Mouse (Mus musculus) forebrain, embryonic 12.5 days (tissue): ENCODE measurements around the gene Sgpp2. TPM values are rescaled to one million over a fixed set of nuclear protein-coding genes. Genes with fewer than 3 reads are reported as not detected.

Experiments used
- ATAC-seq: fragments of 200-750 bp; cut with Nextera tagmentation; 2 replicates; pipeline ENCODE4 v1.8.0; 2017; ENCODE audit warnings: moderate TSS enrichment; ENCODE audit not compliant: low FRiP score
- H3K27ac ChIP-seq: fragments of 300-500 bp; sonication (generic); 2 replicates; pipeline ENCODE4 v1.5.1; 2016; ENCODE audit warnings: mild to moderate bottlenecking
- H3K27me3 ChIP-seq: fragments of 300-500 bp; sonication (generic); 2 replicates; pipeline ENCODE4 v1.6.1; 2016; ENCODE audit warnings: mild to moderate bottlenecking
- H3K36me3 ChIP-seq: fragments of 300-500 bp; sonication (generic); replicated peaks from 2 replicates; pipeline ENCODE4 v1.6.1; 2016; ENCODE audit warnings: mild to moderate bottlenecking
- H3K4me1 ChIP-seq: fragments of 300-500 bp; sonication (generic); 2 replicates; pipeline ENCODE4 v1.6.1; 2016
- H3K4me2 ChIP-seq: fragments of 300-500 bp; sonication (generic); 2 replicates; pipeline ENCODE4 v1.6.1; 2016; ENCODE audit warnings: mild to moderate bottlenecking, moderate library complexity
- H3K4me3 ChIP-seq: fragments of 300-500 bp; sonication (generic); replicated peaks from 2 replicates; pipeline ENCODE4 v1.5.1; 2016; ENCODE audit warnings: mild to moderate bottlenecking
- H3K9ac ChIP-seq: fragments of 300-500 bp; sonication (generic); 2 replicates; pipeline ENCODE4 v1.6.1; 2016; ENCODE audit warnings: mild to moderate bottlenecking
- H3K9me3 ChIP-seq: fragments of 300-500 bp; sonication (generic); 2 replicates; pipeline ENCODE4 v1.6.1; 2016
- WGBS: fragments of 180-500 bp; shearing (Covaris S2); methylation state at CpG from one replicate; pipeline ENCODE4 v1.1.7; 2016; 5-methylcytosine and 5-hydroxymethylcytosine counted together
- polyA plus RNA-seq: library from polyadenylated mRNA; unstranded; fragments of >200 nt; fragmentation: Nextera tagmentation; extraction: Ambion mirVana; gene quantifications from 2 replicates; pipeline ENCODE4 v1.2.1, GENCODE M21; 2016

Sgpp2 gene
- polyA plus RNA-seq, 1 experiment from 2014 or later: 1.5 TPM

GRCm38 (mm10) chr1:78318089-78318760 lies 8.1 kb downstream of the Sgpp2 start:
- no peak for ATAC-seq
- no peak overlapping the region for H3K4me3 ChIP-seq
- no peak overlapping the region for H3K9ac ChIP-seq

DNA sequence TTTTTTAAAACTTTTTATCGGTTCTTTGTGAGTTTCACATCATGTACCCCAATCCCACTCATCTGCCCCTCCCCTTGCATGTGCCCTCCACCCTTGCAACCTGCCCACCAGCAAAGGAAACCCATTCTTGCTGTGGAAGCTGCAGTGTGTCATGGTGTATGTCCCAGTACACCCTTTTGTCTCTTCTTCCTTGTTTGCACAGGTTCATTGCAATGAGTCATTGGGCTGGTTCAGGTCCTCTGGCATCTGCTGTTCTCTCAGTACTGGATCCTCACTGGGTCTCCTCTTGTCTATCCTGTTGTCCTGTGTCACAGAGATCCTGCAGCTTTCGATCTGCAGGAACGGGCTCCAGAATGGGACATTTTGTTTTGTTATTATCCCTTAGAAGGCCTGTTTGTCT lies 10.1 kb downstream of the Sgpp2 start:
- WGBS: 87% methylated on average over 3 of the region's 3 CpGs

More at GRCm38 (mm10) chr1:78318089-78318760, 8.1 kb downstream of the Sgpp2 start:
- no peaks in the 10 kb centered on the region for H3K9me3 ChIP-seq
- H3K36me3 ChIP-seq: no peaks in the 10 kb centered on the region
- no peaks in the 10 kb centered on the region for H3K4me1 ChIP-seq
- H3K27ac ChIP-seq: no peak overlapping the region
- WGBS: 86% methylated on average over 13 of the region's 13 CpGs
- peaks cover 4% of the 10 kb centered on the region for H3K27me3 ChIP-seq
- H3K4me2 ChIP-seq: no peak overlapping the region

DNA sequence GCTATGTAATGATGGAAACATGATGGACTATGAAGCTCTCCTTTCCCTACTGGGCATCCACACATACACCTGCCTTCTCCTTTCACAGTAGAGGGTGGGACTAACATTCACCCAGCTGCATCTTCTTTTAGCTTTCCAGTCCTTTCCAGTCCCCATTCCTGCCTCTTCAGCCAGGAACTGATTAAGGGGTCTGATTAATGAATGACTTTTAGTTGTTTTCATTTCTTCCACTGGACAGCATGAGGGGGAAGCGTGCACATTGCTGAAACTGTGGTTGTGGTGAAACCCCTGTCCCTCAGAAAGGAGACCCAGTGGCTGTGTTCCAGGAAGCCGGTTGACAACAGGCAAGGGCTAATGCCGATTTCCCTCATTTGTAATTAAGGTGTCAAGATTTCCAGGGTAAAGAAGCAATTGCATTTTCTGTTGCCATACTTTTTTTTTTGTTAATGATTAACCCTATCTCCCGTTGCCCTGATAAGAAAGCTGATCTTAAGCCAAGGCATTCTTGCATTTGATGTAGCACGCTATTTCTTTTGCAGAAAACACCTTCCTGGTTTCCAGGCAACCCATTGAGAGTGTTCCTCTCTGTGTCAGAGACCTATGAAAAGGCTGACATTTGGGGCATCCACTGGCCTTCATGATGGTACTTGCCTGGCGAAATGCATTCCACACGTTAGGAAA lies 12.1 kb downstream of the Sgpp2 start:
- Histone ChIP-seq H3K27me3 (peaks cover 3% of the 10 kb centered on the region; the same call in 1 of the 2 replicates), H3K27ac (no peak overlapping the region), H3K36me3 (no peaks in the 10 kb centered on the region), H3K4me1 (no peaks in the 10 kb centered on the region), H3K4me3 (no peak overlapping the region), H3K4me2 (no peak overlapping the region), H3K9ac (no peak overlapping the region), H3K9me3 (no peaks in the 10 kb centered on the region)
- no peak for ATAC-seq
- WGBS: 71% methylated on average over 7 of the region's 7 CpGs

More for the DNA sequence above, 10.1 kb downstream of the Sgpp2 start:
- Histone ChIP-seq H3K9me3 (no peaks in the 10 kb centered on the region), H3K27ac (no peak overlapping the region), H3K4me3 (no peak overlapping the region), H3K4me2 (no peak overlapping the region), H3K27me3 (peaks cover 3% of the 10 kb centered on the region; the same call in 1 of the 2 replicates), H3K9ac (no peak overlapping the region), H3K4me1 (no peaks in the 10 kb centered on the region), H3K36me3 (no peaks in the 10 kb centered on the region)
- no peak for ATAC-seq

GRCm38 (mm10) chr1:78322844-78323243 lies 12.7 kb downstream of the Sgpp2 start:
- Histone ChIP-seq H3K27ac (no peak overlapping the region), H3K27me3 (peaks cover 3% of the 10 kb centered on the region; the same call in 1 of the 2 replicates), H3K9me3 (no peaks in the 10 kb centered on the region), H3K36me3 (no peaks in the 10 kb centered on the region), H3K4me2 (no peak overlapping the region), H3K4me3 (no peak overlapping the region), H3K4me1 (no peaks in the 10 kb centered on the region), H3K9ac (no peak overlapping the region)
- no peak for ATAC-seq
- 85% methylated on average over 8 of the region's 8 CpGs for WGBS

GRCm38 (mm10) chr1:78324044-78324443 lies 13.9 kb downstream of the Sgpp2 start:
- WGBS: 93% methylated on average over 6 of the region's 6 CpGs
- no peak overlapping the region for H3K4me2 ChIP-seq
- H3K4me1 ChIP-seq: no peaks in the 10 kb centered on the region
- no peak overlapping the region for H3K27ac ChIP-seq
- H3K9ac ChIP-seq: no peak overlapping the region
- H3K4me3 ChIP-seq: no peak overlapping the region
- H3K27me3 ChIP-seq: no peaks in the 10 kb centered on the region
- no peak for ATAC-seq
- no peaks in the 10 kb centered on the region for H3K9me3 ChIP-seq
- no peaks in the 10 kb centered on the region for H3K36me3 ChIP-seq

DNA sequence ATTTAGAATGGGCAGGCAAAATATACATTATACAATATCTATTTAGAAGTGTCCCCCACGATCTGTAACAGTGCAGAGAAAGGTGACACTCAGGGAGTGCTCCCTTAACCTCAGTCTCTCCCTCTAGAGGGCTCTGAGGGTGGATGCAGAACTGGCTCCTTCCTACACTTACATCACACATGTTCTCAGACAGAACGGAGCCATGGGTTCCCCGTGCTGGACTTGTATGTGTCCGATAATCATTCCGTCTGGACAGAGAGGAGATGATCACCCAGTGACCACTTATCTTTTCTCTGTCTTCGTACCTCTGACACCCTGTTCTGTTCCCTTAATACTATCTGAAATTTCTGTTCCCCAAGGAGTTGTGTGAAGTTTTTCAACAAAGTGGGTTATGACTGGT lies 15.7 kb downstream of the Sgpp2 start:
- WGBS: 84% methylated on average over 6 of the region's 6 CpGs
- Histone ChIP-seq H3K27me3 (no peaks in the 10 kb centered on the region), H3K4me2 (no peak overlapping the region), H3K9me3 (no peaks in the 10 kb centered on the region), H3K27ac (no peak overlapping the region), H3K9ac (no peak overlapping the region), H3K36me3 (no peaks in the 10 kb centered on the region), H3K4me3 (no peak overlapping the region), H3K4me1 (no peaks in the 10 kb centered on the region)
- no peak for ATAC-seq

GRCm38 (mm10) chr1:78328646-78329045 lies 18.5 kb downstream of the Sgpp2 start:
- Histone ChIP-seq H3K9me3 (no peaks in the 10 kb centered on the region), H3K36me3 (no peaks in the 10 kb centered on the region), H3K4me2 (no peak overlapping the region), H3K9ac (no peak overlapping the region), H3K27ac (no peak overlapping the region), H3K4me1 (no peaks in the 10 kb centered on the region), H3K27me3 (no peaks in the 10 kb centered on the region), H3K4me3 (no peak overlapping the region)
- 92% methylated on average over 4 of the region's 4 CpGs for WGBS
- no peak for ATAC-seq

GRCm38 (mm10) chr1:78329861-78330260 lies 19.7 kb downstream of the Sgpp2 start:
- Histone ChIP-seq H3K9ac (no peak overlapping the region), H3K9me3 (no peaks in the 10 kb centered on the region), H3K4me3 (no peak overlapping the region), H3K4me1 (no peaks in the 10 kb centered on the region), H3K4me2 (no peak overlapping the region), H3K27me3 (no peaks in the 10 kb centered on the region), H3K27ac (no peak overlapping the region), H3K36me3 (no peaks in the 10 kb centered on the region)
- WGBS: 95% methylated on average over 1 of the region's 1 CpGs
- ATAC-seq: no peak

DNA sequence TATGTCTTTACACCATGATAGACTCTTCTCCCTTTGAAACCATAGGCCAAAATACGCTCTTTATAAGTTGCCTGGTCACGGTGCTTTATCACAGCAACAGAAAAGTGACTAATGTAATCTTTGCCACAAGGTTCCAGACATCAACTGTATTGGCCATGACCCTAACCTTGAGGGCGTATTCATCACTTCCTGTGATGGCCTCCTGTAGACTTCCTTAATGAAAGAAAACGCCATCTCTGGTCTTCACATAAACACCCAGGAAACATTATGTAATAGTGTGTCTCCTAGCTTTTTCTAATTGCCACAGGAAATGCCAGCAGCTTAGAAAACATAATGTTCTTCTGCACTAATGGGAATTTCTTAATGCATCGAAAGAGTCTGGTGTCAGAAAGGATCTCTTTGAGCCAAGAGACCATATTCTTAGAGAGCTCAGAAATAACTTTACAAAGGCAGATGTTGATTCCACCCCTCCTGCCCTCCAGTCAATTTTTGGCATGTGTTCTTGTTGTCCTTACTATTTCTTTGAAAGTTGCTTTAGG lies 20.5 kb downstream of the Sgpp2 start:
- Histone ChIP-seq H3K9ac (no peak overlapping the region), H3K4me3 (no peak overlapping the region), H3K36me3 (no peaks in the 10 kb centered on the region), H3K27me3 (0 out of 2 replicates have a peak, but pooled peaks cover 3% of the 10 kb centered on the region), H3K27ac (no peak overlapping the region), H3K9me3 (no peaks in the 10 kb centered on the region), H3K4me2 (no peak overlapping the region), H3K4me1 (no peaks in the 10 kb centered on the region)
- no peak for ATAC-seq
- 89% methylated on average over 5 of the region's 5 CpGs for WGBS

- Histone ChIP-seq H3K4me1 (peaks cover 4% of the 10 kb centered on the region; the same call in 1 of the 2 replicates), H3K9me3 (no peaks in the 10 kb centered on the region), H3K9ac (no peak overlapping the region), H3K27ac (no peak overlapping the region), H3K4me2 (no peak overlapping the region), H3K27me3 (0 out of 2 replicates have a peak, but pooled peaks cover 7% of the 10 kb centered on the region), H3K36me3 (no peaks in the 10 kb centered on the region), H3K4me3 (no peak overlapping the region)
- 86% methylated on average over 7 of the region's 7 CpGs for WGBS
- ATAC-seq: no peak
Observed at GRCm38 (mm10) chr1:78337726-78338125, 27.6 kb downstream of the Sgpp2 start.

- Histone ChIP-seq H3K4me2 (no peak overlapping the region), H3K9me3 (no peaks in the 10 kb centered on the region), H3K27ac (no peak overlapping the region), H3K27me3 (0 out of 2 replicates have a peak, but pooled peaks cover 7% of the 10 kb centered on the region), H3K9ac (no peak overlapping the region), H3K36me3 (no peaks in the 10 kb centered on the region), H3K4me3 (no peak overlapping the region), H3K4me1 (peaks cover 4% of the 10 kb centered on the region; the same call in 1 of the 2 replicates)
- peak; percentile 46 for ATAC-seq
- WGBS: 49% methylated on average over 9 of the region's 9 CpGs
Observed at GRCm38 (mm10) chr1:78338212-78338611, 28.1 kb downstream of the Sgpp2 start.

DNA sequence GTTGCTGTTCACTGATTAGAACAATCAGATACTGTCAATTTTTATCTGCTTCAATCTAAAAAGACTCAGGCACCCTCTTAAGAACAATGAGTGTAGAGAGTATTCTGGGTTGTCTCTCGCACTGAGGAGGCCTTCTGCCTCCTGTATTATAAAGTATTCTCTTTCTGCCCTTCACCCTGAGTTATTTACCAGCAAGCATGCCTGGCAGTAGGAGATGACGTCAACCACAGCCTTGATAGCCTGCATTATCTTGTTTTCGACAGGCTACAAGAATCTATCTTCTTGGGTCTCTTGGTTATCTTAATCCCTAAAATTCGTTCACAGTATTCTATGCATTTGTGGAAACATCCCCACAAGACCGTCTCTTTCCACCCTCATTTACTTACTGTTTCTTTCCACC lies 29.8 kb downstream of the Sgpp2 start:
- Histone ChIP-seq H3K36me3 (no peaks in the 10 kb centered on the region), H3K4me3 (no peak overlapping the region), H3K27me3 (0 out of 2 replicates have a peak, but pooled peaks cover 7% of the 10 kb centered on the region), H3K27ac (no peak overlapping the region), H3K4me2 (no peak overlapping the region), H3K9me3 (no peaks in the 10 kb centered on the region), H3K4me1 (peaks cover 4% of the 10 kb centered on the region; the same call in 1 of the 2 replicates), H3K9ac (no peak overlapping the region)
- no peak for ATAC-seq
- WGBS: 80% methylated on average over 5 of the region's 5 CpGs
